16 mouse cellular contexts compared by ENCODE assay signal in genomic region chr17:35758769-35759168, GRCm38 (mm10). TPM values are rescaled to one million over a fixed set of nuclear protein-coding genes. Genes with fewer than 3 reads are reported as not detected.
DNase-seq lines count a peak whose midpoint lies in the region; ATAC-seq and TF ChIP-seq lines count a peak whose summit lies in the region.
"Had no signal": no experiment of that assay in that cellular context is flagged by ENCODE, and none has a peak within 500 bp of the region (broad histone marks: within the 10 kb centered on the region; RNA-seq: fewer than 3 reads in every experiment).

No protein-coding gene starts in this region.

- no peak overlapping the region for H3K4me2 ChIP-seq in heart, postnatal 0 days (ENCODE audit: low read depth, low read length)
- peak overlapping the region; percentile 5 for H3K4me2 ChIP-seq in liver, embryonic 11.5 days
- H3K4me2 ChIP-seq in stomach, embryonic 15.5 days = no peak overlapping the region
- no peak overlapping the region for H3K4me2 ChIP-seq in hindbrain, embryonic 11.5 days (replicated peaks; ENCODE audit: low read depth, low read length)
- H3K4me2 ChIP-seq: limb, embryonic 12.5 days; midbrain, embryonic 13.5 days had no signal

- no peak for TF ChIP-seq POLR2A in heart, adult 2 months (IDR thresholded peaks at IDR 0.05; ENCODE audit: insufficient read depth, low read depth, low read length)

- DNase-seq in heart, postnatal 0 days (ENCODE audit: low spot score) = no peak
- DNase-seq in heart, adult 2 months = no peak
- no peak for DNase-seq in liver, embryonic 11.5 days (ENCODE audit: low spot score)
- no peak for DNase-seq in hindbrain, embryonic 11.5 days (ENCODE audit: low spot score)
- DNase-seq in adrenal gland, postnatal 4 days (ENCODE audit: low spot score in 2 of 2) = no peak
- DNase-seq in adrenal gland, postnatal 14 days = no peak
- DNase-seq: adrenal gland, postnatal 10 days; cerebellum, adult 11 months; kidney, postnatal 10 days; layer of hippocampus, postnatal 36 days; lung, postnatal 14 days; thymus, postnatal 36 days had no signal

- H3K9me3 ChIP-seq in heart, postnatal 0 days (replicated peaks; ENCODE audit: control insufficient read depth, low read length) = no peaks in the 10 kb centered on the region
- no peaks in the 10 kb centered on the region for H3K9me3 ChIP-seq in liver, embryonic 11.5 days (ENCODE audit: control insufficient read depth, low read length)
- no peaks in the 10 kb centered on the region for H3K9me3 ChIP-seq in stomach, embryonic 15.5 days
- H3K9me3 ChIP-seq in hindbrain, embryonic 11.5 days (ENCODE audit: control insufficient read depth, low read length) = no peaks in the 10 kb centered on the region
- H3K9me3 ChIP-seq: limb, embryonic 12.5 days; midbrain, embryonic 13.5 days had no signal

- TF ChIP-seq CTCF in heart, postnatal 0 days (IDR thresholded peaks at IDR 0.05; ENCODE audit: low read depth) = no peak
- no peak for TF ChIP-seq CTCF in heart, adult 2 months (IDR thresholded peaks at IDR 0.05)

- TF ChIP-seq EP300 in heart, postnatal 0 days (IDR thresholded peaks at IDR 0.05; ENCODE audit: low read depth) = no peak
- TF ChIP-seq EP300 in heart, adult 2 months (IDR thresholded peaks at IDR 0.05; ENCODE audit: insufficient read depth, low read depth, low read length) = no peak

- H3K27ac ChIP-seq in heart, postnatal 0 days (ENCODE audit: low read depth) = peak overlapping the region; percentile 39; the same call in 1 of the 2 replicates
- H3K27ac ChIP-seq in heart, adult 2 months = no peak overlapping the region
- H3K27ac ChIP-seq in liver, embryonic 11.5 days (ENCODE audit: low read depth, low read length) = no peak overlapping the region
- H3K27ac ChIP-seq in stomach, embryonic 15.5 days = no peak overlapping the region
- no peak overlapping the region for H3K27ac ChIP-seq in hindbrain, embryonic 11.5 days (ENCODE audit: low read depth, low read length)
- H3K27ac ChIP-seq: limb, embryonic 12.5 days; midbrain, embryonic 13.5 days had no signal

- intact Hi-C loops in heart, adult 2 months (cut with DNase I) = no loop called here

- no peaks in the 10 kb centered on the region for H3K36me3 ChIP-seq in heart, postnatal 0 days (replicated peaks; ENCODE audit: control insufficient read depth, insufficient read depth, low read length)
- H3K36me3 ChIP-seq in heart, adult 2 months (ENCODE audit: control insufficient read depth, insufficient read depth, low read length) = no peaks in the 10 kb centered on the region
- no peaks in the 10 kb centered on the region for H3K36me3 ChIP-seq in liver, embryonic 11.5 days (ENCODE audit: control insufficient read depth, insufficient read depth, low read length)
- H3K36me3 ChIP-seq in stomach, embryonic 15.5 days = no peaks in the 10 kb centered on the region
- no peaks in the 10 kb centered on the region for H3K36me3 ChIP-seq in hindbrain, embryonic 11.5 days (ENCODE audit: control insufficient read depth, insufficient read depth, low read length)
- H3K36me3 ChIP-seq: limb, embryonic 12.5 days; midbrain, embryonic 13.5 days had no signal

- WGBS in heart, postnatal 0 days = 33% methylated on average over 7 of the region's 7 CpGs
- 51% methylated on average over 7 of the region's 7 CpGs for WGBS in heart, adult 2 months
- WGBS in liver, embryonic 11.5 days = 51% methylated on average over 7 of the region's 7 CpGs
- WGBS in stomach, embryonic 15.5 days = 77% methylated on average over 7 of the region's 7 CpGs
- 92% methylated on average over 7 of the region's 7 CpGs for WGBS in hindbrain, embryonic 11.5 days

- H3K4me3 ChIP-seq in heart, postnatal 0 days (ENCODE audit: low read depth, low read length) = no peak overlapping the region
- no peak overlapping the region for H3K4me3 ChIP-seq in heart, adult 2 months
- no peak overlapping the region for H3K4me3 ChIP-seq in liver, embryonic 11.5 days (ENCODE audit: low read depth, low read length)
- H3K4me3 ChIP-seq in stomach, embryonic 15.5 days (replicated peaks) = no peak overlapping the region
- H3K4me3 ChIP-seq in hindbrain, embryonic 11.5 days (ENCODE audit: low read depth, low read length) = no peak overlapping the region
- H3K4me3 ChIP-seq: limb, embryonic 12.5 days; midbrain, embryonic 13.5 days had no signal

- H3K27me3 ChIP-seq in heart, postnatal 0 days (ENCODE audit: control insufficient read depth, insufficient read depth, low read length) = no peaks in the 10 kb centered on the region
- H3K27me3 ChIP-seq in heart, adult 2 months (ENCODE audit: control insufficient read depth, insufficient read depth, low read length) = no peaks in the 10 kb centered on the region
- H3K27me3 ChIP-seq in liver, embryonic 11.5 days (replicated peaks; ENCODE audit: control insufficient read depth, insufficient read depth, low read length) = no peaks in the 10 kb centered on the region
- no peaks in the 10 kb centered on the region for H3K27me3 ChIP-seq in stomach, embryonic 15.5 days (replicated peaks)
- no peaks in the 10 kb centered on the region for H3K27me3 ChIP-seq in hindbrain, embryonic 11.5 days (ENCODE audit: control insufficient read depth, insufficient read depth, low read length)
- H3K27me3 ChIP-seq: limb, embryonic 12.5 days; midbrain, embryonic 13.5 days had no signal

- ATAC-seq in heart, postnatal 0 days (ENCODE audit: insufficient read depth, low read depth) = peak; percentile 77
- ATAC-seq in activated CD4-positive, CD25-positive, alpha-beta regulatory T cell, adult 4 months = peak; percentile 79
- peak; percentile 94 for ATAC-seq in liver, embryonic 11.5 days (replicated peaks; ENCODE audit: low FRiP score)
- ATAC-seq in stomach, embryonic 15.5 days (ENCODE audit: insufficient read depth, low FRiP score, low read depth) = peak; percentile 43; the same call in 1 of the 2 replicates
- no peak for ATAC-seq in hindbrain, embryonic 11.5 days (ENCODE audit: low FRiP score)
- ATAC-seq: midbrain, embryonic 13.5 days had no signal

- no peak overlapping the region for H3K9ac ChIP-seq in heart, postnatal 0 days (replicated peaks; ENCODE audit: low read depth, low read length)
- H3K9ac ChIP-seq in heart, adult 2 months (ENCODE audit: low read depth, low read length) = no peak overlapping the region
- no peak overlapping the region for H3K9ac ChIP-seq in liver, embryonic 11.5 days (ENCODE audit: low read depth, low read length)
- H3K9ac ChIP-seq in stomach, embryonic 15.5 days = no peak overlapping the region
- no peak overlapping the region for H3K9ac ChIP-seq in hindbrain, embryonic 11.5 days (ENCODE audit: low read depth, low read length)
- H3K9ac ChIP-seq: limb, embryonic 12.5 days; midbrain, embryonic 13.5 days had no signal

- peaks cover 10% of the 10 kb centered on the region; the same call in 1 of the 2 replicates for H3K4me1 ChIP-seq in heart, postnatal 0 days (ENCODE audit: control insufficient read depth, insufficient read depth)
- no peaks in the 10 kb centered on the region for H3K4me1 ChIP-seq in heart, adult 2 months (ENCODE audit: control insufficient read depth, insufficient read depth, low read length)
- H3K4me1 ChIP-seq in liver, embryonic 11.5 days (replicated peaks; ENCODE audit: control insufficient read depth, insufficient read depth, low read length) = peaks cover 12% of the 10 kb centered on the region
- no peaks in the 10 kb centered on the region for H3K4me1 ChIP-seq in stomach, embryonic 15.5 days
- no peaks in the 10 kb centered on the region for H3K4me1 ChIP-seq in hindbrain, embryonic 11.5 days (replicated peaks; ENCODE audit: control insufficient read depth, insufficient read depth, low read length)
- H3K4me1 ChIP-seq: limb, embryonic 12.5 days; midbrain, embryonic 13.5 days had no signal

- H3K79me2 ChIP-seq in heart, adult 2 months (replicated peaks; ENCODE audit: control insufficient read depth, insufficient read depth, low read length) = no peaks in the 10 kb centered on the region

RNA-seq across cellular contexts. Expression of gene Ddr1, which starts 54.3 kb away (rescaled TPM):
- total RNA-seq in heart, postnatal 0 days (2014; rRNA removed; ENCODE audit: low replicate concordance) = 105 and 206 TPM in 2 replicates
- polyA plus RNA-seq in heart, postnatal 0 days (2015; fragmentation: Nextera tagmentation; extraction: Ambion mirVana) = 63.9 and 71.8 TPM in 2 replicates
- total RNA-seq in heart, adult 2 months (2021) = 10 to 100 TPM; 25.9 to 30.6 TPM
- 24.4 and 27.6 TPM in 2 replicates for polyA plus RNA-seq in heart, adult 2 months (2012; rRNA removed)
- polyA plus RNA-seq in activated CD4-positive, CD25-positive, alpha-beta regulatory T cell, adult 4 months (2017; shearing (Covaris generic)) = under 1 TPM; 0.66 to 0.71 TPM
- 13.2 and 15.9 TPM in 2 replicates for polyA plus RNA-seq in liver, embryonic 11.5 days (2014; fragmentation: Nextera tagmentation; extraction: Ambion mirVana)
- polyA plus RNA-seq in stomach, embryonic 15.5 days (2015; fragmentation: Nextera tagmentation; extraction: Ambion mirVana) = 74.0 and 78.4 TPM in 2 replicates
- 69.9 and 78.8 TPM in 2 replicates for polyA plus RNA-seq in hindbrain, embryonic 11.5 days (2014; fragmentation: Nextera tagmentation; extraction: Ambion mirVana)
- total RNA-seq in adrenal gland, postnatal 4 days (2021) = 10 to 100 TPM; 55.9 to 65.9 TPM
- total RNA-seq in adrenal gland, postnatal 14 days (2021) = 36.3 and 36.4 TPM in 2 replicates
